Mouse (Mus musculus) mouse embryonic stem cell (cell line): ENCODE results near the gene Fbxl12.

Source experiments
- in situ Hi-C, 2 experiments: fragments of 300-500 bp; cut with MboI; formaldehyde crosslinking; loops; 1 replicate in 1 of 2; 3 replicates in 1 of 2; pipeline ENCODE4 v1.14.3; 2019 to 2020; ENCODE audit warnings: low sequenced_read_pairs in 2 of 2, low pct_unique_long_range_greater_than_20kb in 1 of 2, mixed read lengths in 1 of 2; ENCODE audit not compliant: unreplicated experiment in 1 of 2

Fbxl12 gene

GRCm38 (mm10) chr9:20607100-20607974 lies 37.2 kb downstream of the Fbxl12 start:
- in situ Hi-C loops, result no loop called here

- in situ Hi-C loops, result no loop called here
Observed at GRCm38 (mm10) chr9:20606269-20606668, 38.3 kb downstream of the Fbxl12 start.

- in situ Hi-C loops, result no loop called here
Observed at GRCm38 (mm10) chr9:20601270-20601669, 43.3 kb downstream of the Fbxl12 start.

DNA sequence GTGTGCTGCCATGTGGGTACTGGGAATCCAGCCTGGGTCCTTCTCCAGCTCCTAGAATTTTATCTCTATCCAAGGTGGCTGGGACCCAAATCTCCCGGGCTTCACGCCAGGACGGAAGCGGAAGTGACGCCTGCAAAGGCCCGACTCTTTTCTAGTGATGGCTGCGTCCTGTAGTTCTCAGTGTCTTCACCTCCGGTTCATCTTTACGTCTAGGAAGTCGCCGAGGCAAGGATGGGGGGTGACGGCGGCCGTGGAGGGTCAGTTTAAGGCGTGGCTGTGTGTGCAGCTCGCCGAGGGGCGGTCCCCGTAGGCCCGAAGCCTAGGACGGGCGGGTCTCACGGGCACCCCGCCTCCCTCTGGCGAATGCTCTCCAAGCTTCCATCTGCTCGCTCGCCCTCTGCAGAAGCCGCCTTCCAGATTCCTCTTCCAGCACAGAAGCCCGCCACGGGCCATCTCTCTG lies 63.4 kb downstream of the Fbxl12 start, which contains the start of gene Zfp846:
TSS of gene Zfp846 (plus strand) at position 117 of the 460 bp plus-strand sequence.
- in situ Hi-C loops, result no loop called here

DNA sequence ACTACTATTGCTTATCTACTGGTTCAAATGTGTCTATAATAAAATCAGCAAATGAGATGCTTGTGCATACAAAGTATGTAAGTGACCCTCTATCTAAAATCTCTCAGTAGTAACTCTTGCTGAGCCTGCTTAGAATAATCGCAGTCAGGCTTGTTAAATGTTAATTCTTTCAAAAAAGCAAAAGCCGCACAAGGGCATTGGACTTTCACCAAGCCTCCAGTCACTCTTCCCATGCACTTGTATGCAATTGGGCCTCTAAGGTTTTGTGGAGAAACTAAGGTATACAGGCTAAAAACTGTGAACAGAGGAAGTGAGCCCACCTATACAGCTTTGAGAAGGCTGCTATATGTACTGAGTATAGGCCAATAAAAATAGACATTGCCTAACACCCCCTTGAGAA lies 68.0 kb downstream of the Fbxl12 start:
- in situ Hi-C loops, result no loop called here

GRCm38 (mm10) chr9:20571060-20571459 lies 73.5 kb downstream of the Fbxl12 start:
- in situ Hi-C loops, result no loop called here
